Mouse (Mus musculus) midbrain, embryonic 13.5 days (tissue): ENCODE data around the gene Rac3. TPM values are rescaled to one million over a fixed set of nuclear protein-coding genes. Genes with fewer than 3 reads are reported as not detected.

Source experiments
- ATAC-seq: fragments of 200-750 bp; cut with Nextera tagmentation; 2 replicates; pipeline ENCODE4 v1.8.0; 2017; ENCODE audit warnings: mild to moderate bottlenecking, moderate TSS enrichment, moderate library complexity
- H3K27ac ChIP-seq: fragments of 300-500 bp; sonication (generic); 2 replicates; pipeline ENCODE4 v1.5.1; 2015; ENCODE audit warnings: inconsistent platforms, mild to moderate bottlenecking, moderate library complexity
- H3K27me3 ChIP-seq: fragments of 300-500 bp; sonication (generic); 2 replicates; pipeline ENCODE4 v1.6.1; 2015; ENCODE audit warnings: mild to moderate bottlenecking, inconsistent platforms
- H3K36me3 ChIP-seq: fragments of 300-500 bp; sonication (generic); 2 replicates; pipeline ENCODE4 v1.6.1; 2015; ENCODE audit warnings: mild to moderate bottlenecking, inconsistent platforms
- H3K4me1 ChIP-seq: fragments of 300-500 bp; sonication (generic); replicated peaks from 2 replicates; pipeline ENCODE4 v1.6.1; 2015; ENCODE audit warnings: inconsistent platforms
- H3K4me2 ChIP-seq: fragments of 300-500 bp; sonication (generic); replicated peaks from 2 replicates; pipeline ENCODE4 v1.6.1; 2015; ENCODE audit warnings: moderate library complexity, mild to moderate bottlenecking, inconsistent platforms
- H3K4me3 ChIP-seq: fragments of 300-500 bp; sonication (generic); replicated peaks from 2 replicates; pipeline ENCODE4 v1.5.1; 2015; ENCODE audit warnings: mild to moderate bottlenecking, inconsistent platforms
- H3K9ac ChIP-seq: fragments of 300-500 bp; sonication (generic); replicated peaks from 2 replicates; pipeline ENCODE4 v1.6.1; 2015; ENCODE audit warnings: mild to moderate bottlenecking, inconsistent platforms
- H3K9me3 ChIP-seq: fragments of 300-500 bp; sonication (generic); 2 replicates; pipeline ENCODE4 v1.6.1; 2016; ENCODE audit warnings: mild to moderate bottlenecking, inconsistent platforms
- WGBS: fragments of 180-500 bp; shearing (Covaris S2); methylation state at CpG from one replicate; pipeline ENCODE4 v1.1.7; 2015; 5-methylcytosine and 5-hydroxymethylcytosine counted together
- polyA plus RNA-seq: library from polyadenylated mRNA; unstranded; fragments of >200 nt; fragmentation: Nextera tagmentation; extraction: Ambion mirVana; gene quantifications from 2 replicates; pipeline ENCODE4 v1.2.1, GENCODE M21; 2015

The Rac3 gene
- polyA plus RNA-seq, 1 experiment from 2014 or later: 218 TPM

DNA sequence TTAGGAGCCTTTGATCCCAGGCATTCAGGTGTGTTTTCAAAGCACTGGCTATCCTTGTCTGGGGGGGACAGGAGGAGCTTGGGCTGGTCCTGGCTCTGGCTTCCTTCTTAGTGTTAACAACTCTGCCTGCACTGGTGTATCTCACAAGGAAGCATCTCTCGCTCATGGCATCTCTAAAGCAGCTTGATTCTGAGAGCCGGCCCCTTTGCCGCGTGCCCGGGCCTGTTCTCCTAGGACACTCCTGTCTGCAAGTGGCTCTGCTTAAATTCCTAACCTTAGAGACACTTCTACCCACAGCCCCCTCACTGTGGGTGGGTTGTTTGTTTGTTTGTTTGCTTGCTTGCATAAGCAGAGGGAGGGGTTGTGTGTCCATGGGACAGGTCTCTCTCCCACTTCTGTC is 13.3 kb upstream of the Rac3 start:
- no peak overlapping the region for H3K9ac ChIP-seq
- peaks cover 36% of the 10 kb centered on the region for H3K36me3 ChIP-seq
- H3K4me3 ChIP-seq: no peak overlapping the region
- peaks cover 53% of the 10 kb centered on the region for H3K4me1 ChIP-seq
- H3K4me2 ChIP-seq: no peak overlapping the region
- H3K27ac ChIP-seq: peak overlapping the region; percentile 57; the same call in 1 of the 2 replicates
- no peak for ATAC-seq
- no peaks in the 10 kb centered on the region for H3K9me3 ChIP-seq
- WGBS: 35% methylated on average over 5 of the region's 5 CpGs
- no peaks in the 10 kb centered on the region for H3K27me3 ChIP-seq

GRCm38 (mm10) chr11:120709551-120709950 is 11.7 kb upstream of the Rac3 start:
- Histone ChIP-seq H3K9ac (no peak overlapping the region; the same call in 1 of the 2 replicates), H3K4me2 (no peak overlapping the region), H3K27me3 (no peaks in the 10 kb centered on the region), H3K9me3 (no peaks in the 10 kb centered on the region), H3K27ac (no peak overlapping the region), H3K4me3 (no peak overlapping the region), H3K4me1 (peaks cover 52% of the 10 kb centered on the region), H3K36me3 (peaks cover 31% of the 10 kb centered on the region)
- WGBS: 85% methylated on average over 2 of the region's 2 CpGs
- no peak for ATAC-seq

DNA sequence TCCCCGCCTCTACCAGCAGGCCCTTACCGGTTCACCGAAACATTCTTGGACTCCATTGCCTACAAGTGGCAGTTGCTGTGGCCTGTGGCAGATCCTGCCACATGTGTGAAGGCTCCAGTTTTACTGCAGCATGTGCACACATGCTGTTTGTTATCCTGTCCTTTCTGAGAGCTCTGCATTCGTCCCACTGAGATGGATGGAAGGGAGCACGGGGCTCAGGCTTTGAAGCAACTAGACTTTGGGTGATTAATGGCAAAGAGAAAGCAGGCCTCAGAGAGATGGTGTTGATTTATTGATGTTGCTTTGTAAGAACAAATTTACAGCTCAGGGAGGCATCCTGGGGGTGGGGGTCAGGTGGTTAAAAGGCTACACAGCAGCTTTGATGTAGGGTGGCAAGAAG is 10.6 kb upstream of the Rac3 start:
- 86% methylated on average over 5 of the region's 5 CpGs for WGBS
- no peak for ATAC-seq
- no peak overlapping the region for H3K27ac ChIP-seq
- peaks cover 50% of the 10 kb centered on the region for H3K4me1 ChIP-seq
- peaks cover 34% of the 10 kb centered on the region for H3K36me3 ChIP-seq
- H3K4me3 ChIP-seq: no peak overlapping the region
- H3K9me3 ChIP-seq: no peaks in the 10 kb centered on the region
- no peak overlapping the region for H3K4me2 ChIP-seq
- H3K27me3 ChIP-seq: no peaks in the 10 kb centered on the region
- no peak overlapping the region for H3K9ac ChIP-seq

- 74% methylated on average over 8 of the region's 8 CpGs for WGBS
- Histone ChIP-seq H3K4me3 (0 out of 2 replicates have a peak overlapping the region, but pooled peaks have one; percentile 61), H3K9ac (peak overlapping the region; percentile 78), H3K27ac (no peak overlapping the region), H3K36me3 (peaks cover 45% of the 10 kb centered on the region), H3K4me2 (peak overlapping the region; percentile 99), H3K27me3 (no peaks in the 10 kb centered on the region), H3K9me3 (no peaks in the 10 kb centered on the region), H3K4me1 (peaks cover 38% of the 10 kb centered on the region)
- ATAC-seq: no peak
Observed at GRCm38 (mm10) chr11:120711980-120712604, 9.2 kb upstream of the Rac3 start.

- WGBS: under 1% methylated on average over 38 of the region's 38 CpGs
- Histone ChIP-seq H3K4me3 (peak overlapping the region; percentile 61), H3K36me3 (peaks cover 54% of the 10 kb centered on the region), H3K27me3 (no peaks in the 10 kb centered on the region), H3K4me1 (peaks cover 29% of the 10 kb centered on the region), H3K27ac (peak overlapping the region; percentile 81), H3K4me2 (peak overlapping the region; percentile 99), H3K9me3 (no peaks in the 10 kb centered on the region), H3K9ac (peak overlapping the region; percentile 78)
- ATAC-seq: peak; percentile 25
Observed at GRCm38 (mm10) chr11:120712771-120713568, 8.3 kb upstream of the Rac3 start.

- Histone ChIP-seq H3K36me3 (peaks cover 59% of the 10 kb centered on the region), H3K27ac (peak within 1 kb of the TSS; percentile 81), H3K27me3 (no peaks in the 10 kb centered on the region), H3K9ac (peak within 1 kb of the TSS; percentile 78), H3K9me3 (no peaks in the 10 kb centered on the region), H3K4me2 (peak within 1 kb of the TSS; percentile 99), H3K4me3 (peak within 1 kb of the TSS; percentile 61), H3K4me1 (peaks cover 29% of the 10 kb centered on the region)
- WGBS: 2% methylated on average over 53 of the region's 53 CpGs
- ATAC-seq: peak; percentile 98
Observed at GRCm38 (mm10) chr11:120713580-120714518, 7.4 kb upstream of the Rac3 start, which contains the start of the genes Cenpx and Lrrc45. Gene Cenpx, minus strand, starts transcription at chr11:120713738. Gene Lrrc45, plus strand, starts transcription at chr11:120713925.

DNA sequence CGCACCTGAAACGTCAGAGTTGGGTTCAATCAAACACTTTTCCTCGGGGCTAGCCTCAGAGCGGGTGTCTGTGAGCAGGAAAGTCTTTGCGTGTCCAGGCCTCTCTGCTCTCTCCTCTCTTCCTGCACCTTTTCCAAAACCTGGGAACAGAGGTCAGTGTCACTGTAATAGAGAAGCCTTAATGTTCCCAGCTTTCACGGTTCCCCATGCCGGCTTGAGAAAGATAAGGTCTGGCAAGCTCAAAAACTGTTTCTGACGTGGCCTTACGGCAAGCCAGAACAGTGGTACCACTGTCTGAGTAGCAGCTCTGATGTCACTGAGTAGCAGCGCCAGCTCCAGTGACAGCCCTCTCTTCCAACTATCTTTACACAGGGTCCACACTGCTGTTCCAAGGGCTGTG is 6.7 kb upstream of the Rac3 start:
- peak overlapping the region; percentile 61 for H3K4me3 ChIP-seq
- ATAC-seq: no peak
- peaks cover 58% of the 10 kb centered on the region for H3K36me3 ChIP-seq
- H3K4me1 ChIP-seq: peaks cover 29% of the 10 kb centered on the region
- H3K27ac ChIP-seq: no peak overlapping the region
- H3K27me3 ChIP-seq: no peaks in the 10 kb centered on the region
- 58% methylated on average over 10 of the region's 10 CpGs for WGBS
- H3K4me2 ChIP-seq: peak overlapping the region; percentile 99
- H3K9ac ChIP-seq: peak overlapping the region; percentile 70
- no peaks in the 10 kb centered on the region for H3K9me3 ChIP-seq

- H3K27me3 ChIP-seq: no peaks in the 10 kb centered on the region
- peak overlapping the region; percentile 99; the same call in 1 of the 2 replicates for H3K4me2 ChIP-seq
- H3K27ac ChIP-seq: no peak overlapping the region
- no peak for ATAC-seq
- peaks cover 55% of the 10 kb centered on the region for H3K36me3 ChIP-seq
- peaks cover 29% of the 10 kb centered on the region for H3K4me1 ChIP-seq
- H3K4me3 ChIP-seq: peak overlapping the region; percentile 61; the same call in 1 of the 2 replicates
- H3K9me3 ChIP-seq: no peaks in the 10 kb centered on the region
- 90% methylated on average over 9 of the region's 9 CpGs for WGBS
- H3K9ac ChIP-seq: 0 out of 2 replicates have a peak overlapping the region, but pooled peaks have one; percentile 1
Observed at GRCm38 (mm10) chr11:120715131-120715530, 6.1 kb upstream of the Rac3 start.

- no peak for ATAC-seq
- no peak overlapping the region for H3K4me3 ChIP-seq
- H3K36me3 ChIP-seq: peaks cover 40% of the 10 kb centered on the region
- WGBS: 88% methylated on average over 9 of the region's 9 CpGs
- peaks cover 35% of the 10 kb centered on the region for H3K4me1 ChIP-seq
- H3K9ac ChIP-seq: 0 out of 2 replicates have a peak overlapping the region, but pooled peaks have one; percentile 10
- peaks cover 12% of the 10 kb centered on the region; the same call in 1 of the 2 replicates for H3K27me3 ChIP-seq
- H3K9me3 ChIP-seq: no peaks in the 10 kb centered on the region
- H3K4me2 ChIP-seq: no peak overlapping the region
- no peak overlapping the region for H3K27ac ChIP-seq
Observed at GRCm38 (mm10) chr11:120719242-120719641, 2.0 kb upstream of the Rac3 start.

GRCm38 (mm10) chr11:120719841-120720376 is 1.4 kb upstream of the Rac3 start:
- H3K27ac ChIP-seq: no peak overlapping the region
- 0 out of 2 replicates have a peak overlapping the region, but pooled peaks have one; percentile 10 for H3K9ac ChIP-seq
- H3K36me3 ChIP-seq: peaks cover 40% of the 10 kb centered on the region
- WGBS: 87% methylated on average over 13 of the region's 13 CpGs
- no peak overlapping the region for H3K4me2 ChIP-seq
- no peak for ATAC-seq
- H3K9me3 ChIP-seq: no peaks in the 10 kb centered on the region
- peaks cover 28% of the 10 kb centered on the region for H3K4me1 ChIP-seq
- peaks cover 12% of the 10 kb centered on the region; the same call in 1 of the 2 replicates for H3K27me3 ChIP-seq
- no peak overlapping the region for H3K4me3 ChIP-seq

DNA sequence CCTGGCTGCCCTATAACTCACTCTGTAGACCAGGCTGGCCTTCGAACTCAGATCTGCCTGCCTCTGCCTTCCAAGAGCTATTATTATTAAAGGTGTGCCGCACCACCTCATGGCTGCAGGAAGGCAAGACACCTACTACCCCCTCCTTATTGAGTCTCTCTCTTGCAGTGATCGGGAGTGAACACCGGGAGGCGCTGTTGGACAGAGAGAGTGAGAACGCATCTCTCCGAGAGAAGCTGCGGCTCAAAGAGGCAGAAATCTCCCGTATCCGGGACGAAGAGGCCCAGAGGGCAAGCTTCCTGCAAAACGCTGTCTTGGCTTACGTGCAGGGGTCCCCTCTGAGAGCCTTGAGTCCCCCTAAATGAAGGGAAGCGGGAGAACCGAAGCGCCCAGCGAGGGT is 820 bp upstream of the Rac3 start:
- peak overlapping the region; percentile 74 for H3K27ac ChIP-seq
- no peaks in the 10 kb centered on the region for H3K9me3 ChIP-seq
- peaks cover 14% of the 10 kb centered on the region for H3K27me3 ChIP-seq
- 10% methylated on average over 17 of the region's 17 CpGs for WGBS
- H3K4me1 ChIP-seq: peaks cover 23% of the 10 kb centered on the region
- H3K4me3 ChIP-seq: peak overlapping the region; percentile 73
- H3K36me3 ChIP-seq: peaks cover 40% of the 10 kb centered on the region
- peak; percentile 28; the same call in 1 of the 2 replicates for ATAC-seq
- peak overlapping the region; percentile 95 for H3K9ac ChIP-seq
- peak overlapping the region; percentile 98 for H3K4me2 ChIP-seq
